Mouse (Mus musculus): ENCODE results near the gene Sirt3. TPM values are rescaled to one million over a fixed set of nuclear protein-coding genes. Genes with fewer than 3 reads are reported as not detected.

Gene Sirt3
- total RNA-seq (2021), result 10 to 100 TPM; 60.2 to 65.6 TPM
- long read RNA-seq, experiment 1, transcript Sirt3-202 (7 exons, 1,416 nt), result major isoform, 58 of 88 reads
- long read RNA-seq, experiment 1, partial matches to known transcripts, result 6 of 88 reads
- long read RNA-seq, experiment 1, other reads (novel, unspliced or antisense), result 23 of 88 reads
- long read RNA-seq, experiment 2, transcript Sirt3-202 (7 exons, 1,416 nt), result major isoform, 83 of 118 reads
- long read RNA-seq, experiment 2, partial matches to known transcripts, result 2 of 118 reads
- long read RNA-seq, experiment 2, other reads (novel, unspliced or antisense), result 29 of 118 reads

- DNase-seq (ENCODE audit: low spot score in 2 of 2), result peak; percentile 93 to 95
Measured at GRCm38 (mm10) chr7:140881696-140882468, at the start of gene Sirt3, which contains the start of gene Psmd13. Gene Sirt3, minus strand, starts transcription at chr7:140882309. Gene Psmd13, plus strand, starts transcription at chr7:140881968.

GRCm38 (mm10) chr7:140927181-140927580 is 45.1 kb upstream of the Sirt3 start:
- DNase-seq (ENCODE audit: low spot score in 2 of 2), result no peak

GRCm38 (mm10) chr7:140923070-140923775 is 41.1 kb upstream of the Sirt3 start:
- no peak for DNase-seq (ENCODE audit: low spot score in 2 of 2)

GRCm38 (mm10) chr7:140922398-140923069 is 40.4 kb upstream of the Sirt3 start:
- DNase-seq (ENCODE audit: low spot score in 2 of 2), result peak in 1 of 2 experiments; percentile 28

- no peak for DNase-seq (ENCODE audit: low spot score in 2 of 2)
Measured at GRCm38 (mm10) chr7:140921225-140921975, 39.3 kb upstream of the Sirt3 start.

DNA sequence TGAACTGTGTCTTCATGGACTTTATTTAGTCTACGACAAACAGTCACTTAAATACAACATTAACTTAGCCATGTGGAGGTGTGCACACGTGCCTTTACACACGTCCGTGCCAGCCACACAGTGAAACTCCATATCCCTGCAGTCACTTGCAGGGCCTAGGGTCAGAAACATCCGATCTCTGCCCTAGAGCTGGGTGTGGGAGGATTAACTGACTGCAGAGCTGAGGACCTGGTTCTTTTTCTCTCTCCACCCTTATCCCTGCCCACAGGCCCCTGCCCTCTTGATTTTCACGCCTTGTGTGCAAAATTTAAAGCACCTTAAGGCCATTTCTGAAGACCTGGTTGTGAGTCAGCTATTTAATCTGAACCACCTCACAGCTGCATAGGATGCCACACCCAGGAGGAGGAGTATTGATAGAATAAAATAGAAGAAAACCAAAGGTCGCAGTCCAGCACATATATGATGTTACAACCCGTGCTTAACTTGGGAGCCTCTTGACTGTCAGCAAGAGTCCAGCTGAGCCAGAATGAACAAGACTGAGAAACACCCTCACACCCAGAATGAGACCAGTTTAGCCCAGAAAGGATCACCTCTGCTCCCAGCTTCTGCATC is 38.4 kb upstream of the Sirt3 start, which contains the start of gene Nlrp6:
TSS of gene Nlrp6 (plus strand) at position 485 of the 612 bp plus-strand sequence.
- no peak for DNase-seq (ENCODE audit: low spot score in 2 of 2)

DNA sequence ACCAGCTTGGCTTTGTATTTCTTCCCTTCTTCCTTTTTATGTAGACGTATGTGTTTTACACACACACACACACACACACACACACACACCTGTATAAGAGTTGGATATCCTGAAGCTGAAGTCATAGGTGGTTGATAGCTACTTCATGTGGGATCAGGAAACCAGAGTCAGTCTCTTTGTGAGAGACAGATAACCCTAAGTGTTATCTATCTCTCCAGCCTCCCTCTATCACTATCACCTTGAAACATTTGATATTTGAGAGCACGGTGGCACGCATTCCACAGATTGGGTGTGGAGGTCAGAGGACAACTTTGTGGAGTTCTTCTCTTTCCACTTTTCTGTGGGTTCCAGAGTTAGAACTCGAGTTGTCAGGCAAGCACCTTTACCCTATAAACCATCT is 37.8 kb upstream of the Sirt3 start:
- DNase-seq (ENCODE audit: low spot score in 2 of 2), result no peak

DNA sequence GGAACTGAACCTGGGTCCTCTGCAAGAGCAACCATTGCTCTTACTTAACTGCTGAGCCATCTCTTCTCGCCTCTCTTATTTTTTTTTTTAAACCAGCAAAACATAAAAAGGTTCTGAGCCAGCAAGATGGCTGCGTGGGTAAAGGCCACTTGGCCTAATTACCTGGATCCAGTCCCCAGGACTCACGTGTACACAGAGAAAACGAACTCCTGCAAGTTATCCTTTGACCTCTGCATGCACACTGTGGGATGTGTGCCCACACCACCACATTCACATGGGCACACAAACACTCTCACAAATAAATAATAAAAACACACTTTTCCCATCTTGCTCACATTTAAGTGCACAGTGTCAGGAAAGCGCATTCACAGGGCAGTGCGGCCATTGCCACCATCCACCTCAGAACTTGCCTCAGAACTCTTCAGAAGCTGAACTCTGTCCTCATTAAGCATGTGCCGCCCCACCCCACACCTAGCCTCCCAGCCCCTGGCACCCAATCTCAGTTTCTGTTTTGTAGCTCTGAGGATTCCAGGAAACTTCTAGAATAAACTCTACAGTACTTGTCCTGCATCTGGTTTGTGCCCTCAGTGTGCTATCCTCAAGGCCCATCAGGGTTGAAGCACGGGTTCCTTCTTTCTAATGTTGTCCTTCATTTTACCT is 32.1 kb upstream of the Sirt3 start:
- DNase-seq (ENCODE audit: low spot score in 2 of 2), result no peak

GRCm38 (mm10) chr7:140912846-140913482 is 30.9 kb upstream of the Sirt3 start:
- DNase-seq (ENCODE audit: low spot score in 2 of 2), result no peak

GRCm38 (mm10) chr7:140912293-140912692 is 30.2 kb upstream of the Sirt3 start:
- no peak for DNase-seq (ENCODE audit: low spot score in 2 of 2)

GRCm38 (mm10) chr7:140908634-140909107 is 26.6 kb upstream of the Sirt3 start:
- peak; percentile 71 to 72 for DNase-seq (ENCODE audit: low spot score in 2 of 2)

DNA sequence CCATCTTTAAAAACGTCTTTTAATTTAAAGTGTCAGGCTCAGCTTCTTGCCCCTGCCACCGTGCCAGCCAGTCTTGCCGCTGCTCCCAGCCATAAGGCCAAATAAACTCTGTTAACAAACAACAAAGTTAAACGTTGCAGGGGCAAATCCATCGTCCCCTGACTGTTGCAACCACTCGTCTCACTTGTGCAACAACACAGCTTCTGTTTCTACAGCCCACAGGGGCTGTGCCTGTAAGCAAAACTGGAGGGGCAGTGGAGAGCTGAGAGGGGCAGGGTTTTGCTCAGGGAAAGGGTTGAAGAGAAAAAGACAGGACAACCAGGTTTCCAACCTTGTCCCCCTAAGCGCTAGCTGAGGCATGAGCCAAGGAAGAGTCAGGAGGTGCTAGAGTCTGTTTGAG is 26.1 kb upstream of the Sirt3 start:
- no peak for DNase-seq (ENCODE audit: low spot score in 2 of 2)

DNA sequence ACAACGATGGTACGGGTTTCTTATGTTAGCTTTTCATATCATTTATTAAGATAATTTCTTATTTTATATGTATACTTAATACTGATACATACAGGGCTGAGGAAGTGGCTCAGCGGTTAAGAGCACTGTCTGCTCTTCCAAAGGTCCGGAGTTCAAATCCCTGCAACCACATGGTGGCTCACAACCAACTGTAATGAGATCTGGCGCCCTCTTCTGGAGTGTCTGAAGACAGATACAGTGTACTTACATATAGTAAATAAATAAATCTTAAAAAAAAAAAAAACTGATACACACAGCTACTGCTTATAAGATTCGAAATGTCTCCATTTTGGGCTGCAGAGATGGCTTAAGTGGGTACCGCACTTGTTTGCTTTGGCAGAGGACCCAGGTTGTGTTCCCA is 25.6 kb upstream of the Sirt3 start:
- DNase-seq (ENCODE audit: low spot score in 2 of 2), result no peak

- no peak for DNase-seq (ENCODE audit: low spot score in 2 of 2)
Measured at GRCm38 (mm10) chr7:140907131-140907530, 25.0 kb upstream of the Sirt3 start.

GRCm38 (mm10) chr7:140905642-140906081 is 23.6 kb upstream of the Sirt3 start:
- DNase-seq (ENCODE audit: low spot score in 2 of 2), result no peak

GRCm38 (mm10) chr7:140903212-140903611 is 21.1 kb upstream of the Sirt3 start:
- peak; percentile 78 for DNase-seq (ENCODE audit: low spot score in 2 of 2)

DNA sequence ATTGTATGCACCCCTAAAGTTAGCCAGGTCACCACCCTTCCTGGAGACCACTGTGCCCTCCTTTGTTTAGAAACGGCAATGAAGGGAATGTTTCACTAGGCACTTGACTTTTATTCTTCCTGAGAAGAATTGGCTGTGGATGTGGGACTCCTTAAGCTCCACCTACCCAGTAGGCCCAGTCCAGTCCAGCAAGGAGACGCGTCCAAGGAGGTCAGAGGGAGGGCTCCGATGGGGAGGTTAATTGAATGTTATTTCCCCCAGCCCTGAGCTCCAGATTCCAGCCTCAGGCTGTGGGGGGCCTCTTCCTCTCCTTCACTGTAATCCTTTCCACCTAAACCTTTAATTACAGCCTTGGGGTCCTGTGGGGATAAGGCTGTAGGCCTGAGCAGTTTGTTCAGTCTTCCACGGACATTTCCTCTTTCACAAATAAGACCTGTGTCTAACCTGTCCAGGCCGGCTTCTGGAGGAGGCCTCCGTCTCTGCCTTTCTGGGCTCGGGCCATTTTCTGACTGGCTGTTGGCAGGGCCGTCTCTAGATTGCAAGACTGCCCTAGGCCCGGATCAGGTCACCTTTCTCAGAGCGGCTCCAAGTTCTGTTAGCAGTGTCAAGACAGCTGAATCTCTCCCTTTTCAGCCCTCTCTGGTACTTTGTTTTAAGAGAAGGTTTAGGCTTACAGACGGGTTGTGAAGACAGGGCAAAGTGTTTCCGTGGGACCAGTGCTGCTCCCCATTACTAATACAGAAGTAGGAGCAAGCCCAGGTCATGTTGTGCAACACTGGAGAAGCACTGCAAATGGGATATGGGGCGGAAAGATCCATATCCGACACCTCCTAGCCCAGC is 20.1 kb upstream of the Sirt3 start:
- DNase-seq (ENCODE audit: low spot score in 2 of 2), result no peak

DNA sequence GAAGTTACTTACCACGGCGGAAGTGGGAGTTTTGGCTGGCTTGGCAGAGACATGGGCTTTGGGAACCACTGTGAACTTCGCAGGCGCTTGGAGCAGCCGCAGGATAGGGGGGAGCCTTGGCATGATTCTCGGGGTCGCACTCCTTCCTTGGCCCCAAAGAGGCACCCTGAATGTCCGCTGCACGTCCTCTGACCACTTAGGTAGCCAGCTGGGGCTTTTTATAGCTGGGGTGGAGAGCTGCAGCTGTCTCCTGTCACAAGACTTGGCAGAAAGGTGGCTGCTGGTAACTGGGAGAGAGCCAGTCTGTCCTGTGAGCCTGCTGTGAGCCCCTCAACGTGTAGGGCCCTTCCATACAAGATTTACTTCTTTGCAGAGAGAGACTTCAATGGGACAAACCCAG is 18.1 kb upstream of the Sirt3 start, which contains the start of gene Cox8b:
TSS of gene Cox8b (minus strand) at position 227 of the 400 bp plus-strand sequence.
- no peak for DNase-seq (ENCODE audit: low spot score in 2 of 2)

Measured in layer of hippocampus, postnatal 14 days (tissue).